Mouse (Mus musculus) layer of hippocampus, adult 11-12 months (tissue): ENCODE results near the gene Gdpd1.
"Not testable (repeated sequence)": the region's sequence is repeated elsewhere in the genome, so short reads cannot be mapped to it uniquely, and the experiment has no call there.

ENCODE experiments used
- DNase-seq: peaks from one replicate; pipeline ENCODE4 v3.0.0; 2022; ENCODE audit warnings: low spot score

Gene Gdpd1

DNA sequence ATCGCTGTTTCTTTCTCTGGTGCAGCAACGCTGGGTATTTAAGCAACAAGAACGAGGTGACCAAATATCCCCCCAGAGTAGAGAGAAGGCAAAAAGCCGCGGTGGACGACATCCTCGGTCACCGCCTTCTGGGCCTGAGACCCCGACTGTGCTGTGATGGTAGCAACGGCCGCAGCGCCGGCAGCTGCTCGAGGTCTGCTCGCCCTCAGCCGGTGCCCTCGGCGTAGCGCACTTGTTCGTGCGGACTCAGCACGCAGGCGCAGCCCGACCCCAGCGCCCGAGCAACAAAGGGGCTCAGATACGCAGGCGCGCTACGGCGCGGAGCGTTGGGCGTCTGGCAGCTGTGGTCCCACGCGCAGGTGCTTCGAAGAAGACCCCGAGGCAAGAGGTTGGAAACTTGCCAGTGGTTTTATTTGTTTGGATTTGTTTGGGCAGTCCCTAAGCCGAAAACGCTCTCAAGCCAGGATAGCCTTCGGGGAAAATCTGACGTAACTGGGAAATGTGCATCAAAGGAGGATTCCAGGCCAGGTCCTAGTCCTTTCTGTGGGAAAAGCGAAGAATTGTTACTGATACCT lies at the start of gene Gdpd1:
Gene Gdpd1 (minus strand): TSS at position 197 of the 575 bp plus-strand sequence.
- peak; percentile 88 for DNase-seq

GRCm38 (mm10) chr11:87121864-87122263 lies 48.0 kb upstream of the Gdpd1 start:
- no peak for DNase-seq

GRCm38 (mm10) chr11:87110172-87110909 lies 36.5 kb upstream of the Gdpd1 start:
- no peak for DNase-seq

DNA sequence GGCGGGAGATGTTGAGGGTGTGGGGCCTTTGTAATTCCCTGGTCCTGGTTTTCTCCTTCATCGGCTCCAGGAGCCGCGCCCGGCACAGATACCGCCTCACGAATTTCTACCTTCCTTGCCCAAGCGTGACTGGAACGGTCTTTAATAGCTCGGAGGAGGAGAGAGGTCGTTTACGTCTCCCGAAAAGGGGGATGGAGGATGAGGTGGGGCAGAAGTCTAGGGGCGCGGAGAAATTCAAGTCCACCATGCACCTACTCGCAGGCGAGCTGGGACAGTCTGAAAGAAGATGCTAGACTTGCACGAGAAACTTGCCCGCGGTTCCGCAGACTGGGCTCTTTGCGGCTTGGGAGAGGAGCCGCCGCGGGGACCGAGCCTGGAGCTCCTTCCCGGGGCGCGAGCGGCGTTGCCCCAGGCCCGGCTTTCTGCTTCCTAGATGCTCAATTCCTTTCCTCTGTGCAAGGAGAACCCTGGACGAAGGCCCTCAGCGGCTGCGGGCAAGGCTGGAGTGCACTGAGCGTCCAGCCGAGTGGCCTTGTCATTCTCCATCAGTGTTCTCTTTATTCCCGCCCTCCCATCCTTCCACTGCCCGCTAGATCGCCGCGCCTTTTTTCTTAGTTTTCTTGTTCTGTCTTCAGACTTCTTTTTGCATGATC lies 35.8 kb upstream of the Gdpd1 start:
- no peak for DNase-seq

GRCm38 (mm10) chr11:87108755-87109518 lies 35.1 kb upstream of the Gdpd1 start, which contains the start of gene Ska2:
Gene Ska2 (plus strand): TSS chr11:87109234.
- peak; percentile 98 for DNase-seq

- DNase-seq, result no peak
Measured at GRCm38 (mm10) chr11:87108409-87108754, 34.5 kb upstream of the Gdpd1 start, which contains the start of gene Prr11. Gene Prr11 (minus strand): TSS chr11:87108708.

GRCm38 (mm10) chr11:87087142-87087541 lies 13.3 kb upstream of the Gdpd1 start:
- DNase-seq, result no peak

GRCm38 (mm10) chr11:87086290-87086984 lies 12.6 kb upstream of the Gdpd1 start, which contains the start of gene Smg8:
Gene Smg8 (minus strand): TSS chr11:87086774.
- DNase-seq, result peak; percentile 81

DNA sequence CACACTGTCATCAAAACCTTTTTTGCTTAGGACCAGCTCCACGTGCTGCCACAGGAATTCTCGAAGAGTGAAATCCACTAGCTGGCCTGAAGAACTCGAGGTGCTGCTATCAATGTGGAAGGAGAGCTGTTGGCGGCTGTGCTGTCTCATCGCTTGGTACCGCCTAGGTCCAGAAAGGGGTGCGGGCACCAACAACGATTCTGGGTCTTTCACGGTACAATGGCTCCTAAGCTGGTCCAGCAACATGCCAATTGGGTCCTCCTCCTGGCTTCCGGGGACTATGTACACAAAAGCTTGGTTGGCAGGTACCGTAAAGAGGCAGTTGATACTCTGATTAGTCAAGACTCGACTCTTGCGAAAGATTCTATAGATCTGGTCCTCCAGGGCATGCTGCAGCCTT lies 11.6 kb upstream of the Gdpd1 start:
- no peak for DNase-seq

DNA sequence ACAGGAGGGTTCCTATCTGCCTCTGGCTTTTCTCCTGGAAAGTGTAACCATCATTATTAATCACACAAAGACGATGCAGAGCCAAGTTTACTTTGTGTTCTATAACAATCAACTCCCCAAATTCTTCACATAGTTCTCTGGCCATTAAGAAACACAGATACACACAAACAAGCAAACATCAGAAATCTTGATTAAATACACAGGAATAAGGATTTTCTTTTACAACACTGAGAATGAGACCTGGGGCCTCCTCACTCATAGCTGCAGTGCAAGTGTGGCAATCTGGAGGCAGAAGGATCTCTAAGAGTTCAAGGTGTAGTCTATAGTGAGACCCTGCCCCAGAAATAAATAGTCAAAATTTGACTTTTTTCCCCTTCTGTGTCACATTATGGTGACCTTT lies 9.8 kb upstream of the Gdpd1 start:
- no peak for DNase-seq

DNA sequence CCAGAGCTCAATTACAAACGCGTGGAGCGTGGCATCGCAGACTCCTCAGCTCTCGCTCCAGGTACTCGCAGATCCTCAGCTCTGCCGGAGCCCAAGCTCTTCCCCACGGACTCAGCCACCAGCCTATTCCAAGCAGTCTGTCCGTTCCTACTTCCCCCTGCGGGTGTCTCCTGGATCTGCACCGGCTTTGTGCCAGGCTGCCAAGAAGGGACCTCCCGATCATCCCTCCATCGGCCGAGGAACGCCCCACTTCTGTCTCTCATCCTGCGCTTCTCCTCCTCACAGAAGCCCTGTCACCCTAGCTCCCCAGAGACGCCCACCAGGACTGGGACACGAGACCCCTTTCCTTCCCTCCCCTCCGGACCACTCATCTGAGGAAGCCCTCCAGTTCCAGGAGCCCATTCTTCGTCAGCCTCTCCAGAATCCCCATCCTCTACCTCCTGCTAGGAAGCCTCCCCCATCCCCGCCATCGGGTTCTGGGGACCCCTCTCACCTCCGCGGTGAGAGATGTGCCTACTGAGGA lies 458 bp downstream of the Gdpd1 start:
- DNase-seq, result peak; percentile 74

DNA sequence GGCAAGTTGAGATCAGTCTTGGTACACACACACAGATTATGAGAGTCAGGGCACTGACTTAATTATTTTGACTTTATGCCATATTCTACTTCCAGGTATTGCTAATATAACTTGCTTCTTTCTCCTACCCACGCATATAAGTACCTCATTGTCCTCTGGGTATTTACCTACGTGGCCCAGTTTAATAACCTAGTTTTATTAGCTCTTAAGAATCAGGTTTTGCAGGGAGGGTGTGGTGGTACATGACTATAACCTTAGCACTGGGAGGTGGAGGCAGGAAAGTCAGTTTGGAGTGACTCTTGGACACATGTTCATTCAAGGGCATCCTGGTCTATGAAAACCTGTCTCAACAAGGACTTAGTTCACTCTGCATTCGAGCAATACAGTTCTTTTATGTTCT lies 11.8 kb downstream of the Gdpd1 start:
- DNase-seq, result no peak

DNA sequence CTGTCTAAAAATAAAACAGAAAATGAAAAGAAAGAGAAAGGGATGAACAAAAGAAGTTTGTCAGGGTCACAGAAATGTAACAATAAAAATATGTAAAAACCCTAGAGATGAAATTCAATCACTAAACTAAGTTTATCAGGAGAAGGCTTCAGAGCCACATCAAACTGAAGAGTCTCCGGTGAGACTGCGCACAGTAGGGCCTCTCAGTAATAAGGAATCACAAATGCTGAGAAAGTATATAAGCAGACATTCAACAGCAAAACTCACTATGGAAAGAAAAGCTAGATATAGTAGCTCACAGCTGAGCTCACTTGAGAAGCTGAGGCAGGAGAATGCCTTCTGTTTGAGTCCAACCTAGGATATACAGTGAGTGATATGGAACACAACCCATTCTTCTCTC lies 13.5 kb downstream of the Gdpd1 start:
- DNase-seq, result no peak

- no peak for DNase-seq
Measured at GRCm38 (mm10) chr11:87056286-87056685, 17.6 kb downstream of the Gdpd1 start.

- DNase-seq, result not testable (repeated sequence)
Measured at GRCm38 (mm10) chr11:87048900-87049299, 25.0 kb downstream of the Gdpd1 start.

DNA sequence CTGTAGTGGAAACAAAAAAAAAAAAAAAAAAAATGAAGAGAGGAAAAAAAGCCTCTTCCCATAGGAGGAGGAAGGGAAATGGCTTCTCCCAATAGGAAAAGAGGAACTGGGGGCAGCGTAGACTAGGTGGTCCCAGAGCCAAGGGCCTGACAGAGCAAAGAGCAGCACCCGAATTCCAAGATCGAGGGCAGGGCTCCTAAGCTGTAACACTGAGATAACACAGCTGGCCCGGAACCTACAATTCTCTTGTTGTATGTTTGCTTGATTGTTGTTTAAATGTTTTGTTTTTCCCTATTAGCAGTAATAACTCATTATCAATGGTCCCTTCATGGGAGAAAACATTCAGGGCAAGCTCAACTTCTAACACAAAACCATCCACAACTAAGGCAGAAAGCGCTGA lies 26.9 kb downstream of the Gdpd1 start:
- DNase-seq, result no peak

DNA sequence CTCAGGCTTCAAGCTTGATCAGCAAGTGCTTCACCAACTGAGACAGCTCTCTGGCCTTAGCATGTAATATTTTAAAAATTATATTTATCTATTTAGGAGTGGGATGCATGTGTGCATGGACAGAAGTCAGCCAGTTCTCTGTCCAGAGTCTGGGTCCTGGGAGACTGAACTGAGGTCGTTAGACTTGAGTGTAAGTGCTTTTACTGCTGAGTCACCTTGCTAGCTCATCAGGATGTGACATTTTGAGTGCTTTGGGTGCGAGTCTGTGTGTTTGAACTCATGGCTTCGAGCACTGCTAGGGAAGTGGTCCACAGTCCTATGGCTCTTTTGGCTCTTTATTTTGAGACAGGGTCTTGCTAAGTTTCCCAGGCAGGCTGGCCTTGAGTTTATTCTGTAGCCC lies 30.8 kb downstream of the Gdpd1 start:
- no peak for DNase-seq

DNA sequence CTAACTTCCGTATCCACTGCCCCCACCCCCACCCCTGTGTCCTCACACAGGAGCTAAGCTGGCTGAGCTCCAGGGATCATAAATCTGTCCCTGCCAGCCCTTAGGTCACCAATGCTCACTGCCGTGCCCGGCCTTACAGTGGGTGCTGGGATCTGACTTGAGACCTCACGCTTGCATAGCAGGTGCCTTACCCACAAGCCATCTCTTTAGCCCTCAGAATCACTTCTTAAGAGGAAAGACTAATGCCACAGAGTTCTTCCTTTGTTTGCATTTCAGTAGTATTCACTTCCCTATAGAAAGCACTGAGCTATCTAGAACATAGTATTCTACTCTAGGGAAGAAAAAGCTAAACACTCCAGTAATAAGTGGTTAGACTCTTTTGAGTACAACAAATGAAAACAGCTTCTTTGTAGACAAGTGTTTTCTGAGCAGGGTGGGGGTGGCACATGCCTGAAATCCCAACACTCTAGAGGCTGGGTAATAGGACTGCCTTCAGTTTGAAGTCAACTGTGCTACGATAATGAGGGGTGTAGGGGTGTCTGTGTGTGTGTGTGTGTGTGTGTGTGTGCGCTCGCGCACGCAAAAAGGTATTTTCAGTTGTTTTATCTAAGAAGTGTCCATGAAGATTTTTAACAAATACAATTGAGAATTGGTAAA lies 34.4 kb downstream of the Gdpd1 start:
- no peak for DNase-seq

DNA sequence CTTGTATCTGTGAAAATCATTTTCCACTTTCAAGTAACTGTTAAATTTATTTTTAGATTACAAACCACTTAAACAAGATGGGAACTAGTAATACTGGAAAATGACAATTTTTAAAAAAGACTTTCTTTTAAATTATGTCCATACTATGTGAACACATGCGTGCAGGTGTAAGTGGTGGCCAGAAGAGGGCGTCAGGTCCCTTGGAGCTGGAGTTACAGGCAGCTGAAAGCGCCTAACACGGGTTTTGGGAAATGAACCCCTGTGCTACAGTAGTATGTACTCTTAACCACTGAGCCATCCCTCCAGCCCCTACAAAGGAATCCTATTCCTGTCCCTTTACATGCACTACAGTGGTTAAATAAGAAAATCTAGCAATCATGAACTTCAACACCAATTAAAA lies 37.7 kb downstream of the Gdpd1 start:
- DNase-seq, result no peak

- no peak for DNase-seq
Measured at GRCm38 (mm10) chr11:87028212-87028611, 45.6 kb downstream of the Gdpd1 start.
